Mouse (Mus musculus): Measurements from ENCODE around the gene Hvcn1.
A peak's percentile ranks its signal among the peaks of the same experiment; 100 is the strongest.
"Not testable (repeated sequence)": the region's sequence is repeated elsewhere in the genome, so short reads cannot be mapped to it uniquely, and the experiment has no call there.

Gene Hvcn1

GRCm38 (mm10) chr5:122201904-122202303 lies 4.7 kb upstream of the Hvcn1 start:
- no peak for DNase-seq (ENCODE audit: extremely low spot score, low spot score)

- DNase-seq (ENCODE audit: extremely low spot score, low spot score), result no peak
Observed at GRCm38 (mm10) chr5:122204180-122204579, 2.4 kb upstream of the Hvcn1 start.

- no peak for DNase-seq (ENCODE audit: extremely low spot score, low spot score)
Observed at GRCm38 (mm10) chr5:122208909-122209308, 2.3 kb downstream of the Hvcn1 start.

- DNase-seq (ENCODE audit: extremely low spot score, low spot score), result peak; percentile 69
Observed at GRCm38 (mm10) chr5:122209591-122210368, 3.2 kb downstream of the Hvcn1 start.

- DNase-seq (ENCODE audit: extremely low spot score, low spot score), result no peak
Observed at GRCm38 (mm10) chr5:122210890-122211289, 4.3 kb downstream of the Hvcn1 start.

GRCm38 (mm10) chr5:122212125-122212524 lies 5.5 kb downstream of the Hvcn1 start:
- no peak for DNase-seq (ENCODE audit: extremely low spot score, low spot score)

- DNase-seq (ENCODE audit: extremely low spot score, low spot score), result not testable (repeated sequence)
Observed at GRCm38 (mm10) chr5:122212820-122213219, 6.2 kb downstream of the Hvcn1 start.

- DNase-seq (ENCODE audit: extremely low spot score, low spot score), result no peak
Observed at GRCm38 (mm10) chr5:122213861-122214260, 7.3 kb downstream of the Hvcn1 start.

DNA sequence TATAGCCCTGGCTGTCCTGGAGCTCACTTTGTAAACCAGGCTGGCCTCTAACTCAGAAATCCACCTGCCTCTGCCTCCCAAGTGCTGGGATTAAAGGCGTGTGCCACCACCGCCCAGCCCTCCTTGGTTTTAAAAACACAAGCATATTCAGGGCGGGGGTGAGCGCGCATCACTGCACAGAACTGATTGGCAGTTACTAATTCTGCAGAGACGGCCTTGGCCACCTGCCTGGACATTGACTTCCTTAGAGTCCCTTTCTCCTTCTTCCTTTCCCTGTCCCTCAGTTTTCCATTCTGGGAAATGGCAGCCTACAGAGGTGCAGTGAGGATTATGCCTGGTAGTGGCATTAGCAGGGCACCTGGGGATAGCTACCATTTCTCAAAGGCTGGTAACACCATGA lies 11.0 kb downstream of the Hvcn1 start:
- no peak for DNase-seq (ENCODE audit: extremely low spot score, low spot score)

DNA sequence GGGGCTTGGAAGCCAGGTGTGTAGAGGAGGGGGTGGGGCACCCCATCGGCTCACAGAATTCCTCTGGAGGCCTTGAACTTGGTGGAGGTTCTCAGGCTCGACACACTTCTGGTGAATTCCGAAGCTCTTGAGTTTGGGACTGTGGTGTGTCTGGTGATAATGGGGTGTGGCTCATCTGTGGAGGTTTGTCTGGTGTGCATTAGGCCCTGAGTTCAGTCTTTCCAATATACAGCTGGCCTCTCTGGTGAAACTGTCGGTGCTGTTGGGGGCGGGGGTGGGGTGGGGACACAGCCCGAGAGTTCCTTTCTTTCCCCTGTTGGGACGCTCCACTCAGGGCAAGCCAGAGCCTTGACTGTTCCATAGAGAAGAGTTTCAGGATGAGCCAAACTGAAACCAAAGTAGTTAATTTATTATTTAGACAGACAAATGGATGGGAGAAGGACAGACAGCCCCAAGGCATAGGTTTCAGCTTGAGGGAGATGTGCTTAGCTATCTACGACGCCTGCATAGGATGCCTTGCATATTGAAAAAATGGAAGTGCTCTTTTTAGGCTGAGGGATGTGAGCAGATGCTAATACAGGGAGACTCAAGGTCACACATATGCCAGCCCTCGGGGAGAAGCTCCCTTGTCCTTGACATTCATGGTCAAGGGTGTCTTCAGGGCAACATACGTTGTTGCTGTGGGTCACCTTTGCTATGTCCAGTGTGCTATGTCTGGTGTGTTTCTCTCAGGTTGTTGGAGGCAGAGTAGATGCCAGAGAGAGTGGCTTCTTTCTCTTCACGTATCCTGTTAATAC lies 11.7 kb downstream of the Hvcn1 start:
- DNase-seq (ENCODE audit: extremely low spot score, low spot score), result no peak

GRCm38 (mm10) chr5:122218928-122219327 lies 12.3 kb downstream of the Hvcn1 start:
- DNase-seq (ENCODE audit: extremely low spot score, low spot score), result no peak

- DNase-seq (ENCODE audit: extremely low spot score, low spot score), result no peak
Observed at GRCm38 (mm10) chr5:122219655-122220629, 13.3 kb downstream of the Hvcn1 start.

DNA sequence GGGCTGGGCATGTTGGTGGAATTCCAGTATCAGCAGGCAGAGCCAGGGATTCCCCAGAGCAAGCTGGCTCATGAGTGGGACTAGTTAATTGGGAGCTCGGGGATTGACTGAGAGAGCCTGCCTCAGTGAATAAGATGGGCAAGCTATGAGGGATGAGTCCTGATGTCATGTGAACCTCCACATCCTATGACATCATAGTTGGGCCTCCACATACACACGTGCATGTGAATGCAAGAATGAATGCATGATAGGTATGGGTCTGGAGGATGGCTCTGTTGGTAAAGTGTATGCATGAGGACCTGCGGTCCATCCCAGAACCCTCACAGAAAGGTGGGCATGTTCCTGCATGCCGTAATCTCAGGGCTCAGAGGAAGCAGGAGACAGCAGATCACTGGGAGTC lies 14.5 kb downstream of the Hvcn1 start:
- DNase-seq (ENCODE audit: extremely low spot score, low spot score), result no peak

- no peak for DNase-seq (ENCODE audit: extremely low spot score, low spot score)
Observed at GRCm38 (mm10) chr5:122224291-122224690, 17.7 kb downstream of the Hvcn1 start.

- no peak for DNase-seq (ENCODE audit: extremely low spot score, low spot score)
Observed at GRCm38 (mm10) chr5:122228271-122228765, 21.7 kb downstream of the Hvcn1 start.

GRCm38 (mm10) chr5:122228772-122229171 lies 22.2 kb downstream of the Hvcn1 start:
- DNase-seq (ENCODE audit: extremely low spot score, low spot score), result no peak

- DNase-seq (ENCODE audit: extremely low spot score, low spot score), result no peak
Observed at GRCm38 (mm10) chr5:122230816-122231215, 24.2 kb downstream of the Hvcn1 start.

DNA sequence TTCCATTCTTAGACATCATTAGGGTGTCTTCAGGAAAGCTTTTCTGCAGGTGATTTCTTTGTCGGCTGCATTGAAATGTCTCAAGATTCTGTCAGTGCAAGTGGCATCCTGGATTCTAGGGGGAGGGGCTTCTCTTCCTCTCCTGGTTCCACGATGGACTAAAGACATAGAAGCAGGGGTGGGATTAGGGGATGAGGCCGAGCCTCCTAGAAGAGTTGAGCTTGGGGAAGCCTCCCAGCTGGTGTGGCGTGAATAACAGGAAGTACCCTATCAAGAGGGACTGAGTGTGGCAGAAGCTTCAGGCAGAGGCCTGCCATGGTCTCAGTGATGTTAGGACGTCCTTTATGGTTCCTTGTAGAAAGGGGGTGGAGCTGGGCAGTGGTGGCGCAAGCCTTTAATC lies 24.8 kb downstream of the Hvcn1 start:
- DNase-seq (ENCODE audit: extremely low spot score, low spot score), result no peak

GRCm38 (mm10) chr5:122232004-122232403 lies 25.4 kb downstream of the Hvcn1 start:
- DNase-seq (ENCODE audit: extremely low spot score, low spot score), result no peak

GRCm38 (mm10) chr5:122233077-122233581 lies 26.5 kb downstream of the Hvcn1 start:
- DNase-seq (ENCODE audit: extremely low spot score, low spot score), result no peak

DNA sequence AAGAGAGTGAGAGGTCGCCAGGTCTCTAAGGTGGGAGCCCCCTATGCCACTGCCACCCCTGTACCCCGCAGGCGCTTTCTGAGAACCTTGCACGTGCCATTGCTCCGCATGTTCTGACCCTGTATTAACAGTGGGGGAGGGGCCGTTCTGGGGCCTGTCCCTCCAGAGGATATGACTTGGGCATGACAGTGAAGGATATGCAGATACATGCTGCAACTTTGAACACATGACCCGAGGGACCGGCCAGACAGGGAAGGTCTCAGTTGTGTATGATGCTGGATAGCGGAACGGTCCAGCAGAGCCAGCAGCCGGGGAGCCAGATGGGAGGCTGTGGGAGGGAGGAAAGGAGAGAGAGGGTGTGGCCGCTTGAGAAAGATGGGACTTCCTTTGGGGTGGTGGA lies 27.1 kb downstream of the Hvcn1 start:
- DNase-seq (ENCODE audit: extremely low spot score, low spot score), result no peak
